Mouse (Mus musculus) c-Kit-positive CD71-positive TER-119-positive erythroid progenitor cells, embryonic 14.5 days (primary cell): Measurements from ENCODE around the gene Gm14399.
"Not testable (repeated sequence)": the region's sequence is repeated elsewhere in the genome, so short reads cannot be mapped to it uniquely, and the experiment has no call there.

Experiments used
- DNase-seq: peaks from one replicate; pipeline ENCODE4 v3.0.0-alpha.2; 2013; ENCODE audit warnings: low spot score

The Gm14399 gene

GRCm38 (mm10) chr2:175141993-175142295, at the start of gene Gm14399:
TSS of gene Gm14399 (minus strand) at chr2:175142012.
- DNase-seq: not testable (repeated sequence)

GRCm38 (mm10) chr2:175179008-175179407, 37.2 kb upstream of the Gm14399 start:
- DNase-seq: not testable (repeated sequence)

- no peak for DNase-seq
Measured at GRCm38 (mm10) chr2:175176312-175176711, 34.5 kb upstream of the Gm14399 start.

GRCm38 (mm10) chr2:175175401-175176180, 33.8 kb upstream of the Gm14399 start, which contains the start of gene Gm14443:
TSS of gene Gm14443 (minus strand) at chr2:175175871.
- not testable (repeated sequence) for DNase-seq

GRCm38 (mm10) chr2:175174058-175174457, 32.2 kb upstream of the Gm14399 start:
- not testable (repeated sequence) for DNase-seq

GRCm38 (mm10) chr2:175172906-175173595, 31.2 kb upstream of the Gm14399 start:
- DNase-seq: not testable (repeated sequence)

GRCm38 (mm10) chr2:175172123-175172522, 30.3 kb upstream of the Gm14399 start:
- DNase-seq: no peak

GRCm38 (mm10) chr2:175166870-175167269, 25.1 kb upstream of the Gm14399 start:
- DNase-seq: not testable (repeated sequence)

GRCm38 (mm10) chr2:175165110-175165509, 23.3 kb upstream of the Gm14399 start:
- DNase-seq: not testable (repeated sequence)

GRCm38 (mm10) chr2:175161438-175161837, 19.6 kb upstream of the Gm14399 start:
- not testable (repeated sequence) for DNase-seq

GRCm38 (mm10) chr2:175158642-175159041, 16.8 kb upstream of the Gm14399 start:
- DNase-seq: no peak

- DNase-seq: no peak
Measured at GRCm38 (mm10) chr2:175156696-175157095, 14.9 kb upstream of the Gm14399 start.

- not testable (repeated sequence) for DNase-seq
Measured at GRCm38 (mm10) chr2:175141118-175141992, 457 bp downstream of the Gm14399 start.

GRCm38 (mm10) chr2:175140624-175141023, 1.2 kb downstream of the Gm14399 start:
- not testable (repeated sequence) for DNase-seq
